Mouse (Mus musculus) lung, embryonic 15.5 days (tissue): ENCODE data around the gene 0610012G03Rik. TPM values are rescaled to one million over a fixed set of nuclear protein-coding genes. Genes with fewer than 3 reads are reported as not detected.

Experiments used
- ATAC-seq: fragments of 200-750 bp; cut with Nextera tagmentation; 2 replicates; pipeline ENCODE4 v1.8.0; 2017; ENCODE audit warnings: moderate number of reproducible peaks, borderline replicate concordance; ENCODE audit not compliant: low FRiP score, low TSS enrichment; ENCODE audit errors: extremely low read depth
- H3K27ac ChIP-seq: fragments of 300-500 bp; sonication (generic); 2 replicates; pipeline ENCODE4 v1.5.1; 2015; ENCODE audit warnings: moderate library complexity, mild to moderate bottlenecking, inconsistent platforms
- H3K27me3 ChIP-seq: fragments of 300-500 bp; sonication (generic); 2 replicates; pipeline ENCODE4 v1.6.1; 2015; ENCODE audit warnings: inconsistent platforms
- H3K36me3 ChIP-seq: fragments of 300-500 bp; sonication (generic); 2 replicates; pipeline ENCODE4 v1.6.1; 2015; ENCODE audit warnings: inconsistent platforms
- H3K4me1 ChIP-seq: fragments of 300-500 bp; sonication (generic); 2 replicates; pipeline ENCODE4 v1.6.1; 2015; ENCODE audit warnings: inconsistent platforms
- H3K4me2 ChIP-seq: fragments of 300-500 bp; sonication (generic); 2 replicates; pipeline ENCODE4 v1.6.1; 2015; ENCODE audit warnings: inconsistent platforms, mild to moderate bottlenecking, moderate library complexity
- H3K4me3 ChIP-seq: fragments of 300-500 bp; sonication (generic); 2 replicates; pipeline ENCODE4 v1.5.1; 2015; ENCODE audit warnings: mild to moderate bottlenecking, inconsistent platforms
- H3K9ac ChIP-seq: fragments of 300-500 bp; sonication (generic); 2 replicates; pipeline ENCODE4 v1.6.1; 2015; ENCODE audit warnings: inconsistent platforms
- H3K9me3 ChIP-seq: fragments of 300-500 bp; sonication (generic); 2 replicates; pipeline ENCODE4 v1.6.1; 2016; ENCODE audit warnings: inconsistent platforms
- WGBS: fragments of 180-500 bp; shearing (Covaris S2); methylation state at CpG from one replicate; pipeline ENCODE4 v1.1.7; 2015; 5-methylcytosine and 5-hydroxymethylcytosine counted together
- microRNA-seq: library from miRNA; unstranded; fragments of <30 nt; microRNA quantifications from one replicate; pipeline ENCODE4, GENCODE M21; 2016
- polyA plus RNA-seq: library from polyadenylated mRNA; unstranded; fragments of >200 nt; fragmentation: Nextera tagmentation; extraction: Ambion mirVana; gene quantifications from 2 replicates; pipeline ENCODE4 v1.2.1, GENCODE M21; 2015

The 0610012G03Rik gene
- polyA plus RNA-seq, 1 experiment from 2014 or later = 75.7 TPM

- H3K4me3 ChIP-seq = no peak overlapping the region
- WGBS = 71% methylated on average over 4 of the region's 4 CpGs
- H3K27me3 ChIP-seq = peaks cover 9% of the 10 kb centered on the region
- H3K9ac ChIP-seq = no peak overlapping the region
- H3K4me2 ChIP-seq = no peak overlapping the region
- no peak for ATAC-seq
- no peaks in the 10 kb centered on the region for H3K36me3 ChIP-seq
- peaks cover 10% of the 10 kb centered on the region; the same call in 1 of the 2 replicates for H3K4me1 ChIP-seq
- no peaks in the 10 kb centered on the region for H3K9me3 ChIP-seq
- no peak overlapping the region for H3K27ac ChIP-seq
Observed at GRCm38 (mm10) chr16:31905331-31905730, 43.0 kb downstream of the 0610012G03Rik start.

DNA sequence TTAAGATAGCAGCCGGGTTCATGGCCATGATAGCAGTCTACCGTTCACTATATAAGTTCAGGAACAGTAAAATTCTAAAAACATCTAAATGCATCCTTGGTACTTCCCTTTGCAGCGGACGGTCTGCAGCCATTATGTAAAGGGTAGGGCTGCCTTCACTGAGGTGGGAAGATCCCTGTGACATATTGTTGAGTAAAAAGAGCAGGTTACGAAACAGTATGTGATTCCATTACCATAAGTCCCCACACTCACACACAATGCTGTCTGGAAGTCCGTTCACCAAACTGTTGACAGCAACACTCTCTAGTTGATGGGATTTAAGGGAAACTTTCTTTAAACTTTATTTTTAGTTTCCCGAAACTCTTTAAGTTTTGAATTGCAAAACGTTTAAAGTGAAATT lies 45.1 kb downstream of the 0610012G03Rik start:
- no peaks in the 10 kb centered on the region for H3K9me3 ChIP-seq
- peaks cover 9% of the 10 kb centered on the region for H3K27me3 ChIP-seq
- no peak overlapping the region for H3K4me3 ChIP-seq
- H3K36me3 ChIP-seq = no peaks in the 10 kb centered on the region
- no peak overlapping the region for H3K4me2 ChIP-seq
- ATAC-seq = no peak
- peaks cover 10% of the 10 kb centered on the region; the same call in 1 of the 2 replicates for H3K4me1 ChIP-seq
- H3K9ac ChIP-seq = no peak overlapping the region
- no peak overlapping the region for H3K27ac ChIP-seq
- WGBS = 83% methylated on average over 8 of the region's 8 CpGs

- Histone ChIP-seq H3K9me3 (no peaks in the 10 kb centered on the region), H3K9ac (no peak overlapping the region), H3K4me1 (peaks cover 17% of the 10 kb centered on the region), H3K36me3 (no peaks in the 10 kb centered on the region), H3K27ac (no peak overlapping the region), H3K4me2 (no peak overlapping the region), H3K27me3 (peaks cover 9% of the 10 kb centered on the region), H3K4me3 (no peak overlapping the region)
- ATAC-seq = no peak
- 88% methylated on average over 1 of the region's 1 CpGs for WGBS
Observed at GRCm38 (mm10) chr16:31901886-31902285, 46.4 kb downstream of the 0610012G03Rik start.

DNA sequence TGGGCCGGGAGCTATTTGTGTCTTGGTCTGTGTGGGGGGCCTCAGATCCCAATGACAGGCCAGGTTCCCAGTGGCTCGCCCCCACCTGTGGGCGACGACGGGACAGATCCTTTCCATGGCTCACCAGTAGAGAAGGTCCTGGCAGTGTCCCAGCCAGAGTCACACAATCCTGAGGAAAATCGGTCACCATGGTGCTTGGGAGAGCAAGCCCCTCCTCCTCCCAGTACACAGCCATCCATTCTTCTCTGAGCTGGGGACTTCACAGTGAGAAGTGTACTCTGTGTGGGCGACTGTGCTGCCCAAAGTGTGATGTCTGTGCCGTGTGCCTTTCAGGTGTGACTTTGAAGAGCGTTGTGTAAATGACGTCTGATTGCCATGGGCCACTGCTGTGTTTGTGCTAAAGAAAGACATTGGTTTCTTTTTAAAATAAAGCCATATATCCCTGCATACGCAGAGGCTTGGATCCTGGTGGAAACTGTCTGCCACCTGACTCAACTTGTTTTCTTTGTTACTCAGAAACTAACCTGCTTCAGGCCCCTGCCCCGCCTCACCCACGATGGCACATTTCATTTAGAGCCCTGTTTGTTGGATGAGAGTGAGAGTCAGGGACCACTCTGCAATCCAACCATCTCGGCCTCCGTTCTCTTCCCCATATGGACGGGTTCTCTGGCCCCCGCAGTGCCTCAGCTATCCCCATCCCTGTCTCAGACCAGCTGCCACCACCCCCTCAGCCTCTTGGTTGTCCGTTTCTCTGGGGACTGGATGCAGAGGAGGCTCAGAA lies 49.6 kb downstream of the 0610012G03Rik start:
- Histone ChIP-seq H3K27me3 (no peaks in the 10 kb centered on the region), H3K4me2 (no peak overlapping the region), H3K9me3 (no peaks in the 10 kb centered on the region), H3K27ac (no peak overlapping the region), H3K9ac (no peak overlapping the region), H3K36me3 (no peaks in the 10 kb centered on the region), H3K4me3 (no peak overlapping the region), H3K4me1 (peaks cover 8% of the 10 kb centered on the region)
- no peak for ATAC-seq
- 71% methylated on average over 18 of the region's 18 CpGs for WGBS

Small RNAs within 50 kb of the gene (microRNA-seq; reads per million reads assigned to microRNA genes)
- gene Gm26269 = not detected

Other genes with a start within 250 kb of the 0610012G03Rik start
- 0.11 TPM in 1 of 2 replicates, not detected in the other for gene Meltf, start 69.7 kb downstream of the 0610012G03Rik start, polyA plus RNA-seq
- gene Pigz, start 14.6 kb downstream of the 0610012G03Rik start, polyA plus RNA-seq = 0.40 and 0.71 TPM in 2 replicates
- 114 TPM in 2 replicates for gene Ncbp2, start within 50 bp of the 0610012G03Rik start, polyA plus RNA-seq
- gene Senp5, start 54.8 kb upstream of the 0610012G03Rik start, polyA plus RNA-seq = 12.2 and 13.5 TPM in 2 replicates
- 33.2 and 35.7 TPM in 2 replicates for gene Pak2, start 130.8 kb upstream of the 0610012G03Rik start, polyA plus RNA-seq
- 88.9 and 95.6 TPM in 2 replicates for gene Pigx, start 151.2 kb upstream of the 0610012G03Rik start, polyA plus RNA-seq
- 29.8 and 30.3 TPM in 2 replicates for gene Cep19, start 151.3 kb upstream of the 0610012G03Rik start, polyA plus RNA-seq
- 39.6 and 45.8 TPM in 2 replicates for gene Nrros, start 217.1 kb upstream of the 0610012G03Rik start, polyA plus RNA-seq
- gene Bex6, start 231.3 kb upstream of the 0610012G03Rik start, polyA plus RNA-seq = 0.20 and 0.36 TPM in 2 replicates